Mouse (Mus musculus) forebrain, postnatal 0 days (tissue): ENCODE measurements around the gene Olfr263. TPM values are rescaled to one million over a fixed set of nuclear protein-coding genes. Genes with fewer than 3 reads are reported as not detected.

ENCODE experiments used
- ATAC-seq: fragments of 200-750 bp; cut with Nextera tagmentation; 2 replicates; pipeline ENCODE4 v1.8.0; 2017; ENCODE audit warnings: mild to moderate bottlenecking, moderate library complexity
- DNase-seq: peaks from one replicate; pipeline ENCODE4 v3.0.0-alpha.2; 2015
- H3K27ac ChIP-seq: fragments of 300-500 bp; sonication (generic); 2 replicates; pipeline ENCODE4 v1.5.1; 2014; ENCODE audit warnings: low read depth, mild to moderate bottlenecking, antibody characterized with exemption, low read length, moderate library complexity, mixed read lengths
- H3K27me3 ChIP-seq: fragments of 300-500 bp; sonication (generic); 2 replicates; pipeline ENCODE4 v1.6.1; 2014; ENCODE audit warnings: mild to moderate bottlenecking, low read length, mixed read lengths; ENCODE audit not compliant: insufficient read depth
- H3K36me3 ChIP-seq: fragments of 300-500 bp; sonication (generic); 2 replicates; pipeline ENCODE4 v1.6.1; 2014; ENCODE audit warnings: mild to moderate bottlenecking, moderate library complexity; ENCODE audit not compliant: insufficient read depth
- H3K4me1 ChIP-seq: fragments of 300-500 bp; sonication (generic); 2 replicates; pipeline ENCODE4 v1.6.1; 2014; ENCODE audit warnings: antibody characterized with exemption; ENCODE audit not compliant: insufficient read depth
- H3K4me2 ChIP-seq: fragments of 300-500 bp; sonication (generic); 2 replicates; pipeline ENCODE4 v1.6.1; 2014; ENCODE audit warnings: low read depth, mild to moderate bottlenecking, moderate library complexity
- H3K4me3 ChIP-seq: fragments of 300-500 bp; sonication (generic); 2 replicates; pipeline ENCODE4 v1.5.1; 2014; ENCODE audit warnings: low read depth, low read length, mixed read lengths
- H3K9ac ChIP-seq: fragments of 300-500 bp; sonication (generic); 2 replicates; pipeline ENCODE4 v1.6.1; 2014; ENCODE audit warnings: mild to moderate bottlenecking
- H3K9me3 ChIP-seq: fragments of 300-500 bp; sonication (generic); 2 replicates; pipeline ENCODE4 v1.6.1; 2016; ENCODE audit warnings: low read length
- CTCF ChIP-seq: sonication (generic); IDR thresholded peaks from 2 replicates; pipeline ENCODE4 v1.5.1; 2016; ENCODE audit warnings: antibody characterized with exemption, control low read depth, low read depth
- WGBS: fragments of 180-500 bp; shearing (Covaris S2); extraction: QIAGEN DNeasy Blood & Tissue Kit; methylation state at CpG from one replicate; pipeline ENCODE4 v1.1.7; 2014; 5-methylcytosine and 5-hydroxymethylcytosine counted together
- polyA plus RNA-seq: library from polyadenylated mRNA; unstranded; fragments of >200 nt; fragmentation: Nextera tagmentation; extraction: Ambion mirVana; gene quantifications from 2 replicates; pipeline ENCODE4 v1.2.1, GENCODE M21; 2015
- total RNA-seq: library from RNA; depleted of rRNA; stranded (reverse); fragments of >200 nt; gene quantifications from 2 replicates; pipeline ENCODE4 v1.2.3, GENCODE M21; 2014

The Olfr263 gene
- total and polyA plus RNA-seq, 2 experiments from 2014 or later, result not detected

- Histone ChIP-seq H3K27ac (peak overlapping the region; percentile 80), H3K4me1 (no peaks in the 10 kb centered on the region), H3K4me3 (peak overlapping the region; percentile 56), H3K9ac (peak overlapping the region; percentile 43), H3K27me3 (no peaks in the 10 kb centered on the region), H3K9me3 (no peaks in the 10 kb centered on the region), H3K36me3 (no peaks in the 10 kb centered on the region), H3K4me2 (peak overlapping the region; percentile 90)
- DNase-seq (peak; percentile 95), ATAC-seq (peak; percentile 86)
- no peak for TF ChIP-seq CTCF
- 1% methylated on average over 39 of the region's 39 CpGs for WGBS
These were observed 40.4 kb downstream of the Olfr263 start for GRCm38 (mm10) chr13:21169657-21170430.

DNA sequence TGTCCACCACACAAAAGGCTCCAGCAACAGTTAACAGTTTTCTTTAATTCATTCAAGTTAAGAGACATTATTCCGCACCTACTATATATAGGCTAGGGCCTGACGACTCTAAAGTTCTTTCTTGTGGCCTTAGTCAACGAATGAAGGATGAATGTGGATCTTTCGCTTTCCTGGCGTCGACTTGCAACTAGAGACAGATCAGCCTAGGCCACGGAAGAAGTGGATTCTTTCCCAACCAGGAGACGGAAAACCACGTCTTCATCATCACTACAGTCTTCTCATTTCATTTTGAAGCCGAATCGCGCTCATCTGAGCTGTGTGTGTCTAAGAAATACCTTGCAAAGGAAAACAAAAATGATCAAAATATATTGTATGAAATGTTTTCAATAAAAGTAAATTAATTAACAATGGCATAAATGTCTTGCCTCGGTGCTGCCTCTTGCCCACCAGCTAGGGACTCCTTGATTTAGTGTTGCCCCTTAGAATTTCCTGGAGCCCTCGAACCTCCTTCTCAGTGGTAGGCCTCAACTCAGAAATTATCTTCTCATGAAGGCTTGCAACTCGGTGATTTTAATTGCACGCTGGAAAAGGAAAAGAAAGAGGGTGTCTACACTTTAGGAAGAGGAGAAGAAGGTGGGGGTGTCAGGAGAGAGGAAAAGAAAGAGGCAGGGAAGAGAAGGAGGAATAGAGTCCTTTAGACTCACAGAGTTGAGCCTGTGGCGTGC lies 41.2 kb downstream of the Olfr263 start:
- ATAC-seq (no peak), DNase-seq (no peak)
- Histone ChIP-seq H3K36me3 (no peaks in the 10 kb centered on the region), H3K4me1 (no peaks in the 10 kb centered on the region), H3K27me3 (no peaks in the 10 kb centered on the region), H3K4me2 (peak overlapping the region; percentile 90), H3K9ac (0 out of 2 replicates have a peak overlapping the region, but pooled peaks have one; percentile 28), H3K9me3 (no peaks in the 10 kb centered on the region), H3K27ac (no peak overlapping the region), H3K4me3 (peak overlapping the region; percentile 56)
- no peak for TF ChIP-seq CTCF
- 40% methylated on average over 17 of the region's 17 CpGs for WGBS

GRCm38 (mm10) chr13:21171156-21171530 lies 41.7 kb downstream of the Olfr263 start:
- peak; percentile 34 for DNase-seq
- no peak for ATAC-seq
- Histone ChIP-seq H3K4me2 (peak overlapping the region; percentile 48), H3K4me3 (peak overlapping the region; percentile 52), H3K27ac (no peak overlapping the region), H3K9me3 (no peaks in the 10 kb centered on the region), H3K4me1 (no peaks in the 10 kb centered on the region), H3K27me3 (no peaks in the 10 kb centered on the region), H3K9ac (0 out of 2 replicates have a peak overlapping the region, but pooled peaks have one; percentile 28), H3K36me3 (no peaks in the 10 kb centered on the region)
- 9% methylated on average over 15 of the region's 15 CpGs for WGBS
- TF ChIP-seq CTCF, result no peak

- peak; percentile 57 for TF ChIP-seq CTCF
- H3K27me3 ChIP-seq, result no peaks in the 10 kb centered on the region
- no peaks in the 10 kb centered on the region for H3K4me1 ChIP-seq
- H3K27ac ChIP-seq, result no peak overlapping the region
- H3K36me3 ChIP-seq, result no peaks in the 10 kb centered on the region
- H3K4me2 ChIP-seq, result peak overlapping the region; percentile 48
- peak overlapping the region; percentile 52 for H3K4me3 ChIP-seq
- ATAC-seq, result 0 out of 2 replicates have a peak, but pooled peaks have one; percentile 16
- H3K9me3 ChIP-seq, result no peaks in the 10 kb centered on the region
- under 1% methylated on average over 12 of the region's 12 CpGs for WGBS
- DNase-seq, result peak; percentile 70
- no peak overlapping the region; the same call in 1 of the 2 replicates for H3K9ac ChIP-seq
These were observed 42.2 kb downstream of the Olfr263 start for GRCm38 (mm10) chr13:21171600-21172150.

DNA sequence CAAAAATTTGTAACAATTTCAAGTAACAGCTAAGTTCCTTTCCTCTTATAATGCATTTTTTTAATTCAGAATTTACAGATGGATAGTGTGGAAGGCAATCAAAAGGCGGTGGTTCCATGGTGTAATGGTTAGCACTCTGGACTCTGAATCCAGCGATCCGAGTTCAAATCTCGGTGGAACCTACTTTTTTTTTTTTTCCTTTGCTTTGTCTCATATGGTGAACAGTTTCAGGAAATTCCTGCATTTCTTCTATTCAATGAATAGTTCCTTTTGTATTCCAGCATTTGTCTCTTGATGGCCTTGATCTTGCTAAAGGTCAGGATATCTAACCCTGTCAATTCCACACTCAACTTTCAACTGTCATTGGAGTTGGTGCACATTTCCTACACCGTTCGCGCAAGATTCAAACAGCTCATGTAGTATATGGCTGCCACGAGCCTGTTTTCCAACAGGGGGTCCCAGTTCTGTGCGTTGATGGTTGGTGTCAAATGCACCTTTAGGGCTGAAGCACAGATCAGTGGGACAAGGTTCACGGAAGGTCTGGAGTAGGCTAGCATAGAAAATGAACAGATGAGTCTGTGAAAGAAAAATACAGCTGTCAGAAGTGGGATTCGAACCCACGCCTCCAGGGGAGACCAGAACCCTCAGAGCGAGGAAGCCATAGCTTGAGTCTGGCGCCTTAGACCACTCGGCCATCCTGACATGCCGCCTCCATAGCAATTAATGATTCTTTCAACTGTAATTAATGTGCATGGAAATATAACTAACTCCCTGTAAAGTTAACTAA lies 43.0 kb downstream of the Olfr263 start:
- Histone ChIP-seq H3K4me2 (peak overlapping the region; percentile 50), H3K27me3 (no peaks in the 10 kb centered on the region), H3K27ac (no peak overlapping the region), H3K9me3 (no peaks in the 10 kb centered on the region), H3K4me3 (peak overlapping the region; percentile 52), H3K36me3 (no peaks in the 10 kb centered on the region), H3K4me1 (no peaks in the 10 kb centered on the region), H3K9ac (0 out of 2 replicates have a peak overlapping the region, but pooled peaks have one; percentile 14)
- WGBS, result under 1% methylated on average over 16 of the region's 16 CpGs
- ATAC-seq (peak; percentile 52), DNase-seq (peak; percentile 91)
- TF ChIP-seq CTCF, result peak; percentile 34

DNA sequence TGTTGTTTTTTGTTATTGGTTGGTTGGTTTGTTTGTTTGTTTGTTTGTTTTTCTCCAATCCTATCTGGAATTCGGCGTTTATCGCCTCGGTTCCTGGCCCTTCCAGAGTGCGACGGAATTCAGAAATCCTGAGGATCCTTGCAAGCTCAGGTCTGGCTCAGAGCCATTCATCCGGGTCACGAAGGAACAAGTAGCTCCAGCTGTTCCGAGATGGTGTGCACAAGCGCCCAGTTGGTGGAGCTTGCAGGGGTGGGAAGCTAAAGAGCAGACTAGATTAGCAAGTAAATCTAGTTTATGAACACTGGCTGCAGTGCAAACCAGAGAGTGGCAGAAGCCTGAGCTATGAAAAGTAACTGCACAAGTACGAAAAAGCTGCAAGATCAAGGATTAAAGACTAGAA lies 43.6 kb downstream of the Olfr263 start:
- WGBS, result under 1% methylated on average over 11 of the region's 11 CpGs
- peak overlapping the region; percentile 50 for H3K4me2 ChIP-seq
- H3K9me3 ChIP-seq, result no peaks in the 10 kb centered on the region
- H3K27me3 ChIP-seq, result no peaks in the 10 kb centered on the region
- no peaks in the 10 kb centered on the region for H3K36me3 ChIP-seq
- peak overlapping the region; percentile 52 for H3K4me3 ChIP-seq
- H3K27ac ChIP-seq, result no peak overlapping the region
- no peaks in the 10 kb centered on the region for H3K4me1 ChIP-seq
- DNase-seq (peak; percentile 76), ATAC-seq (peak; percentile 21)
- no peak for TF ChIP-seq CTCF
- peak overlapping the region; percentile 6; the same call in 1 of the 2 replicates for H3K9ac ChIP-seq
